Mouse (Mus musculus) liver, embryonic 14.5 days (tissue): Measurements from ENCODE around the gene Dhx58. TPM values are rescaled to one million over a fixed set of nuclear protein-coding genes. Genes with fewer than 3 reads are reported as not detected.

Source experiments
- ATAC-seq: fragments of 200-750 bp; cut with Nextera tagmentation; 2 replicates; pipeline ENCODE4 v1.8.0; 2017; ENCODE audit warnings: moderate number of reproducible peaks, mild to moderate bottlenecking, moderate library complexity; ENCODE audit not compliant: insufficient read depth
- DNase-seq, 3 experiments: peaks; one replicate each; pipeline ENCODE4 v3.0.0-alpha.2; 2012 to 2013; ENCODE audit warnings: low read depth in 3 of 3, low spot score in 3 of 3
- H3K27ac ChIP-seq: fragments of 300-500 bp; sonication (generic); 2 replicates; pipeline ENCODE4 v1.5.1; 2014; ENCODE audit warnings: moderate library complexity, mild to moderate bottlenecking, control low read depth, inconsistent platforms
- H3K27me3 ChIP-seq: fragments of 300-500 bp; sonication (generic); 2 replicates; pipeline ENCODE4 v1.6.1; 2014; ENCODE audit warnings: mild to moderate bottlenecking, low read length, moderate library complexity; ENCODE audit not compliant: control insufficient read depth, insufficient read depth
- H3K36me3 ChIP-seq: fragments of 300-500 bp; sonication (generic); replicated peaks from 2 replicates; pipeline ENCODE4 v1.6.1; 2014; ENCODE audit warnings: low read depth; ENCODE audit not compliant: control insufficient read depth, insufficient read depth
- H3K4me1 ChIP-seq, 2 experiments: fragments of 200-500 bp in 1 of 2; fragments of 300-500 bp in 1 of 2; sonication (generic) in 1 of 2; replicated peaks; 2 replicates each; pipeline ENCODE4 v1.6.1; 2012 to 2014; ENCODE audit warnings: antibody characterized with exemption in 1 of 2, inconsistent platforms in 1 of 2, low read length in 1 of 2; ENCODE audit not compliant: control insufficient read depth in 2 of 2, insufficient read depth in 2 of 2
- H3K4me2 ChIP-seq: fragments of 300-500 bp; sonication (generic); 2 replicates; pipeline ENCODE4 v1.6.1; 2014; ENCODE audit warnings: low read depth, mild to moderate bottlenecking, control low read depth, moderate library complexity
- H3K4me3 ChIP-seq, 2 experiments: fragments of 200-500 bp in 1 of 2; fragments of 300-500 bp in 1 of 2; sonication (generic) in 1 of 2; 2 replicates each; pipeline ENCODE4 v1.5.1; 2012 to 2014; ENCODE audit warnings: low read depth in 2 of 2, low read length in 2 of 2, mild to moderate bottlenecking in 2 of 2, control low read depth in 1 of 2, inconsistent platforms in 1 of 2, moderate library complexity in 1 of 2; ENCODE audit not compliant: insufficient read depth in 1 of 2
- H3K9ac ChIP-seq: fragments of 300-500 bp; sonication (generic); replicated peaks from 2 replicates; pipeline ENCODE4 v1.6.1; 2014; ENCODE audit warnings: mild to moderate bottlenecking, control low read depth, moderate library complexity
- H3K9me3 ChIP-seq: fragments of 300-500 bp; sonication (generic); 2 replicates; pipeline ENCODE4 v1.6.1; 2016; ENCODE audit warnings: low read length, mixed read lengths; ENCODE audit not compliant: control insufficient read depth
- CTCF ChIP-seq: IDR thresholded peaks from 2 replicates; pipeline ENCODE4 v1.5.1; 2016; ENCODE audit warnings: antibody characterized with exemption, low read depth, control low read depth
- EP300 ChIP-seq: IDR thresholded peaks from 2 replicates; pipeline ENCODE4 v1.6.1; 2016; ENCODE audit warnings: antibody characterized with exemption, low read depth
- WGBS: fragments of 180-500 bp; shearing (Covaris S2); extraction: QIAGEN DNeasy Blood & Tissue Kit; methylation state at CpG from one replicate; pipeline ENCODE4 v1.1.7; 2014; ENCODE audit not compliant: insufficient replicate concordance; 5-methylcytosine and 5-hydroxymethylcytosine counted together
- polyA plus RNA-seq, 2 experiments: library from polyadenylated mRNA; depleted of rRNA in 1 of 2; stranded (reverse) in 1 of 2; unstranded in 1 of 2; fragments of >200 nt; fragmentation: Nextera tagmentation in 1 of 2; extraction: Ambion mirVana in 1 of 2; gene quantifications; 2 replicates each; pipeline versions ENCODE4 v1.2.1 to v1.2.3; 2012 to 2014

Gene Dhx58
- polyA plus RNA-seq, 2 experiments, result 1.6 to 1.7 TPM

- Histone ChIP-seq H3K9me3 (no peaks in the 10 kb centered on the region), H3K4me3 (no peak overlapping the region), H3K36me3 (no peaks in the 10 kb centered on the region; the same call in none of the 2 replicates), H3K9ac (no peak overlapping the region), H3K27ac (no peak overlapping the region), H3K4me1 (peaks cover 3 to 10% of the 10 kb centered on the region in 2 experiments; a peak in 2 of 4 replicates), H3K4me2 (peak overlapping the region; percentile 51), H3K27me3 (no peaks in the 10 kb centered on the region)
- ATAC-seq (no peak), DNase-seq (no peak)
- TF ChIP-seq CTCF (no peak), EP300 (no peak)
- 65% methylated on average over 3 of the region's 3 CpGs for WGBS
Measured at GRCm38 (mm10) chr11:100700710-100701109, 3.4 kb downstream of the Dhx58 start.

- Histone ChIP-seq H3K36me3 (no peaks in the 10 kb centered on the region), H3K27ac (no peak overlapping the region), H3K4me3 (no peak overlapping the region), H3K27me3 (no peaks in the 10 kb centered on the region), H3K9me3 (no peaks in the 10 kb centered on the region), H3K4me1 (peaks cover 3 to 6% of the 10 kb centered on the region in 2 experiments; a peak in 2 of 4 replicates), H3K9ac (no peak overlapping the region), H3K4me2 (no peak overlapping the region)
- no peak for TF ChIP-seq CTCF
- no peak for TF ChIP-seq EP300
- ATAC-seq, result no peak
- DNase-seq, result no peak
- 66% methylated on average over 7 of the region's 7 CpGs for WGBS
Measured at GRCm38 (mm10) chr11:100697921-100698320, 6.2 kb downstream of the Dhx58 start.

GRCm38 (mm10) chr11:100694926-100695325 lies 9.1 kb downstream of the Dhx58 start:
- WGBS, result 26% methylated on average over 5 of the region's 5 CpGs
- Histone ChIP-seq H3K9me3 (no peaks in the 10 kb centered on the region), H3K27me3 (no peaks in the 10 kb centered on the region), H3K36me3 (no peaks in the 10 kb centered on the region), H3K9ac (no peak overlapping the region), H3K27ac (no peak overlapping the region), H3K4me2 (no peak overlapping the region), H3K4me1 (no peaks in the 10 kb centered on the region; a peak in 1 of 4 replicates), H3K4me3 (no peak overlapping the region)
- no peak for ATAC-seq
- peak in 1 of 3 experiments; percentile 30 for DNase-seq
- TF ChIP-seq EP300 (no peak), CTCF (peak; percentile 94)

GRCm38 (mm10) chr11:100693154-100693553 lies 10.9 kb downstream of the Dhx58 start:
- WGBS, result 29% methylated on average over 5 of the region's 5 CpGs

DNA sequence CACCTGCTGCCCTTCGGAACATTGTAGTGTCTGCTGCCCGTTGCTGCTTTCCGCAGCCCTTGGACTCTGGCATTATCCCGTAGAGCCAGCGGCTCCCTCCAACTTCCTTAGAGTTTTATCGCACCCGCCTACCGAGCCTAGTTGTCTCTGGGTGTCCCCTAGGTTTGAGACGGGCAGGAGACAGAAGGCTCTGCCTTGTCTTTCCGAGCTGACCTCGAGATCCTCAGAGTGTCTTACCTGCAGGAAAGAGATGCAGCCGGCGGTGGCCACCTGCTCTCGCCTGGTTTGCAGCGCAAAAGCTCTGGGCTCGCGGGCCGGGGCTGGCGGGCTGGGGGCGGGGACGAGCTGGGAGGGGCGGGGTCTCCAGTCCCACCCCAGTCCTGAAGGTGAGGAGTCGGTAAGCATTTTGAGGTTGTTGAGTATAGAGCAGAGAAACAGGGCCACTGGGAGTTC lies 11.9 kb downstream of the Dhx58 start, which contains the start of gene Zfp385c:
TSS of gene Zfp385c (minus strand) at position 292 of the 453 bp plus-strand sequence.
- no peak for DNase-seq
- no peak for ATAC-seq
- TF ChIP-seq CTCF (no peak), EP300 (no peak)
- Histone ChIP-seq H3K4me1 (no peaks in the 10 kb centered on the region; a peak in 1 of 4 replicates), H3K27ac (no peak within 1 kb of the TSS), H3K9ac (no peak within 1 kb of the TSS), H3K9me3 (no peaks in the 10 kb centered on the region), H3K4me2 (peak within 1 kb of the TSS; percentile 44), H3K4me3 (peak within 1 kb of the TSS in 1 of 2 experiments; percentile 16; a peak in 1 of 4 replicates), H3K36me3 (no peaks in the 10 kb centered on the region), H3K27me3 (no peaks in the 10 kb centered on the region)
- under 1% methylated on average over 23 of the region's 23 CpGs for WGBS

More at GRCm38 (mm10) chr11:100693154-100693553, 10.9 kb downstream of the Dhx58 start:
- Histone ChIP-seq H3K4me1 (no peaks in the 10 kb centered on the region; a peak in 1 of 4 replicates), H3K4me3 (no peak overlapping the region), H3K9ac (no peak overlapping the region), H3K27ac (no peak overlapping the region), H3K27me3 (no peaks in the 10 kb centered on the region), H3K4me2 (no peak overlapping the region), H3K9me3 (no peaks in the 10 kb centered on the region), H3K36me3 (no peaks in the 10 kb centered on the region)
- DNase-seq, result no peak
- ATAC-seq, result no peak
- no peak for TF ChIP-seq EP300
